Mouse (Mus musculus): ENCODE data around the gene Srcin1.

GRCm38 (mm10) chr11:97611076-97611475 lies 35.1 kb upstream of the Srcin1 start:
- TF ChIP-seq CTCF (IDR thresholded peaks at IDR 0.05; ENCODE audit: low read depth) (no peak), EP300 (IDR thresholded peaks at IDR 0.05; ENCODE audit: low read depth) (no peak)

Data from heart, postnatal 0 days (tissue).